Mouse (Mus musculus): ENCODE measurements around the gene Ago4. TPM values are rescaled to one million over a fixed set of nuclear protein-coding genes. Genes with fewer than 3 reads are reported as not detected.

The Ago4 gene
- 1.5 TPM in 2 replicates for polyA plus RNA-seq (2015; fragmentation: Nextera tagmentation; extraction: Ambion mirVana)

- under 1% methylated on average over 88 of the region's 120 CpGs for WGBS
- Histone ChIP-seq H3K4me1 (ENCODE audit: insufficient read depth, low read length) (0 out of 2 replicates have a peak, but pooled peaks cover 6% of the 10 kb centered on the region), H3K4me2 (replicated peaks; ENCODE audit: low read depth, low read length) (peak within 1 kb of the TSS; percentile 88), H3K9ac (replicated peaks; ENCODE audit: low read length) (peak within 1 kb of the TSS; percentile 74), H3K27me3 (ENCODE audit: insufficient read depth, low read length) (no peaks in the 10 kb centered on the region), H3K9me3 (ENCODE audit: low read length) (no peaks in the 10 kb centered on the region), H3K36me3 (ENCODE audit: insufficient read depth, low read length) (no peaks in the 10 kb centered on the region), H3K4me3 (ENCODE audit: low read length) (peak within 1 kb of the TSS; percentile 66), H3K27ac (ENCODE audit: low read length) (no peak within 1 kb of the TSS)
- peak; percentile 90 for ATAC-seq (ENCODE audit: low FRiP score, low TSS enrichment)
These were observed at the start of gene Ago4 for GRCm38 (mm10) chr4:126532827-126533728. Gene Ago4 (minus strand): TSS chr4:126533472.

DNA sequence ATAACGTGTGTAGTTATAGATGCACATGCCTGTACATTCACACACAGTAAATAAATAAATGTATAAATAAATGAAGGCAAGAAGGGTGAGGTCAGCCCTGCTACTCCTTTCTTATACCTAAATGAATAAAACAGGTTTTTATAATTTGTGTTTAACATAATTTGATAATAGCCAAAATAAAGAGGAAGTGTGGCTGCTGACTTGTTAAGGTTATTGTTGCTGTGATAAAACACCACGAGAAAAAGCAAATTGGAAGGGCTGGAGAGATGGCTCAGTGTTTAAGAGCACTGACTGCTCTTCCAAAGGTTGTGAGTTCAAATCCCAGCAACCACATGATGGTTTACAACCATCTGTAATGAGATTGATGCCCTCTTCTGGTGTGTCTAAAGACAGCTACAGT is 45.8 kb upstream of the Ago4 start:
- Histone ChIP-seq H3K36me3 (ENCODE audit: insufficient read depth, low read length) (peaks cover 67% of the 10 kb centered on the region), H3K9me3 (ENCODE audit: low read length) (peaks cover 4% of the 10 kb centered on the region; the same call in 1 of the 2 replicates)

GRCm38 (mm10) chr4:126577920-126578319 is 44.6 kb upstream of the Ago4 start:
- peaks cover 75% of the 10 kb centered on the region for H3K36me3 ChIP-seq (ENCODE audit: insufficient read depth, low read length)
- WGBS = 87% methylated on average over 3 of the region's 3 CpGs
- H3K27me3 ChIP-seq (ENCODE audit: insufficient read depth, low read length) = no peaks in the 10 kb centered on the region
- no peak overlapping the region for H3K4me2 ChIP-seq (replicated peaks; ENCODE audit: low read depth, low read length)
- ATAC-seq (ENCODE audit: low FRiP score, low TSS enrichment) = no peak
- H3K9ac ChIP-seq (replicated peaks; ENCODE audit: low read length) = no peak overlapping the region
- no peak overlapping the region for H3K4me3 ChIP-seq (ENCODE audit: low read length)
- peaks cover 4% of the 10 kb centered on the region; the same call in 1 of the 2 replicates for H3K9me3 ChIP-seq (ENCODE audit: low read length)
- H3K27ac ChIP-seq (ENCODE audit: low read length) = no peak overlapping the region
- H3K4me1 ChIP-seq (ENCODE audit: insufficient read depth, low read length) = no peaks in the 10 kb centered on the region

More for the DNA sequence above, 45.8 kb upstream of the Ago4 start:
- H3K27ac ChIP-seq (ENCODE audit: low read length) = no peak overlapping the region
- H3K4me2 ChIP-seq (replicated peaks; ENCODE audit: low read depth, low read length) = no peak overlapping the region
- H3K4me3 ChIP-seq (ENCODE audit: low read length) = no peak overlapping the region
- no peak for ATAC-seq (ENCODE audit: low FRiP score, low TSS enrichment)
- H3K9ac ChIP-seq (replicated peaks; ENCODE audit: low read length) = no peak overlapping the region
- WGBS = 85% methylated on average over 2 of the region's 2 CpGs
- H3K27me3 ChIP-seq (ENCODE audit: insufficient read depth, low read length) = no peaks in the 10 kb centered on the region
- no peaks in the 10 kb centered on the region for H3K4me1 ChIP-seq (ENCODE audit: insufficient read depth, low read length)

- no peak overlapping the region for H3K27ac ChIP-seq (ENCODE audit: low read length)
- no peak overlapping the region for H3K9ac ChIP-seq (replicated peaks; ENCODE audit: low read length)
- no peak overlapping the region for H3K4me2 ChIP-seq (replicated peaks; ENCODE audit: low read depth, low read length)
- no peaks in the 10 kb centered on the region for H3K4me1 ChIP-seq (ENCODE audit: insufficient read depth, low read length)
- WGBS = 93% methylated on average over 5 of the region's 5 CpGs
- no peak for ATAC-seq (ENCODE audit: low FRiP score, low TSS enrichment)
- H3K36me3 ChIP-seq (ENCODE audit: insufficient read depth, low read length) = peaks cover 79% of the 10 kb centered on the region
- H3K4me3 ChIP-seq (ENCODE audit: low read length) = no peak overlapping the region
- peaks cover 4% of the 10 kb centered on the region; the same call in 1 of the 2 replicates for H3K9me3 ChIP-seq (ENCODE audit: low read length)
- no peaks in the 10 kb centered on the region for H3K27me3 ChIP-seq (ENCODE audit: insufficient read depth, low read length)
These were observed 43.0 kb upstream of the Ago4 start for GRCm38 (mm10) chr4:126576281-126576680.

- peaks cover 56% of the 10 kb centered on the region for H3K36me3 ChIP-seq (ENCODE audit: insufficient read depth, low read length)
- 94% methylated on average over 3 of the region's 3 CpGs for WGBS
- no peak overlapping the region for H3K4me2 ChIP-seq (replicated peaks; ENCODE audit: low read depth, low read length)
- no peaks in the 10 kb centered on the region for H3K4me1 ChIP-seq (ENCODE audit: insufficient read depth, low read length)
- peaks cover 3% of the 10 kb centered on the region; the same call in 1 of the 2 replicates for H3K9me3 ChIP-seq (ENCODE audit: low read length)
- H3K4me3 ChIP-seq (ENCODE audit: low read length) = no peak overlapping the region
- no peak overlapping the region for H3K27ac ChIP-seq (ENCODE audit: low read length)
- no peak for ATAC-seq (ENCODE audit: low FRiP score, low TSS enrichment)
- H3K27me3 ChIP-seq (ENCODE audit: insufficient read depth, low read length) = no peaks in the 10 kb centered on the region
- H3K9ac ChIP-seq (replicated peaks; ENCODE audit: low read length) = no peak overlapping the region
These were observed 36.5 kb upstream of the Ago4 start for GRCm38 (mm10) chr4:126569783-126570182.

DNA sequence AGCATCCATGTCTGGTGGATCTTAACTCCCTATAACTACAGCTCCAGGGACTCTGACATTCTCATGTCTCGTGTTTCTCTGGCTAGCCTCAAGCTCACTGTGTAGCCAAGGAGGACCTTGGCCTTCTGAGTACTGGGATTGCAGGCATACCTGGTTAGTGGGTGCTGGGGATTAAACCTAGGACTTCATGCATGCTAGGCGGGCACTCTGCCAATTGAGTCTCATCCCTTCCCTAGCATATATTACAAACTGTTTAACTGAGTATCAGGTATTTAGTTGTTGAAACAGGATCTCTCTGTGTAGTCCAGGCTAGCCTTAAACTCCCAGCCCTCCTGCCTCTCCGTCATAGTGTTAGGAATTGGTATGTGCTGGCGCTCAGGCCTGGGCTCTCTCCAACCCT is 34.0 kb upstream of the Ago4 start:
- WGBS = 94% methylated on average over 4 of the region's 4 CpGs
- H3K36me3 ChIP-seq (ENCODE audit: insufficient read depth, low read length) = peaks cover 40% of the 10 kb centered on the region

DNA sequence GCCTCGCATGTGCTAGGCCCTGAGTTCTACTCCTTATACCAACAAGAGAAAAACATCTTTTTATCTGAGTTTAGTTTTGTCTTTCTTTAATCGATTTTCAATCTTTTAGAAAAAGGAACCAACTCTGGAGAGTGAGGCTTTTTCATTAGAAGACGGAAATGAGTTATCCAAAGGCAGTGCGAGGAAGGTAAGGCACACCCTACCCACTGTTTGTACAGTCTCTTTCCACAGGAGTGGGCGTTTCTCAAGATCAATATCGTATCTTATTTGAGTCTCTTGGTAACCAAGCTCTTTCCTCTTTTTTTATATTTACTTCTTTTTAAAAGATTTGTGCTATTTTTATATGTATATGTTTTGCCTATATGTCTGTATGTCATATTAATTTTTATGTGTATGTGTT is 30.5 kb upstream of the Ago4 start:
- no peak overlapping the region for H3K4me2 ChIP-seq (replicated peaks; ENCODE audit: low read depth, low read length)
- no peaks in the 10 kb centered on the region for H3K27me3 ChIP-seq (ENCODE audit: insufficient read depth, low read length)
- no peaks in the 10 kb centered on the region for H3K4me1 ChIP-seq (ENCODE audit: insufficient read depth, low read length)
- no peak overlapping the region for H3K27ac ChIP-seq (ENCODE audit: low read length)
- H3K9ac ChIP-seq (replicated peaks; ENCODE audit: low read length) = no peak overlapping the region
- ATAC-seq (ENCODE audit: low FRiP score, low TSS enrichment) = no peak
- WGBS = 87% methylated on average over 6 of the region's 6 CpGs
- H3K9me3 ChIP-seq (ENCODE audit: low read length) = no peaks in the 10 kb centered on the region
- H3K4me3 ChIP-seq (ENCODE audit: low read length) = no peak overlapping the region
- peaks cover 43% of the 10 kb centered on the region for H3K36me3 ChIP-seq (ENCODE audit: insufficient read depth, low read length)

More for the DNA sequence above, 34.0 kb upstream of the Ago4 start:
- no peak overlapping the region for H3K4me2 ChIP-seq (replicated peaks; ENCODE audit: low read depth, low read length)
- H3K9ac ChIP-seq (replicated peaks; ENCODE audit: low read length) = no peak overlapping the region
- H3K4me1 ChIP-seq (ENCODE audit: insufficient read depth, low read length) = no peaks in the 10 kb centered on the region
- no peaks in the 10 kb centered on the region for H3K9me3 ChIP-seq (ENCODE audit: low read length)
- H3K27me3 ChIP-seq (ENCODE audit: insufficient read depth, low read length) = no peaks in the 10 kb centered on the region
- H3K27ac ChIP-seq (ENCODE audit: low read length) = no peak overlapping the region
- H3K4me3 ChIP-seq (ENCODE audit: low read length) = no peak overlapping the region
- ATAC-seq (ENCODE audit: low FRiP score, low TSS enrichment) = no peak

GRCm38 (mm10) chr4:126556809-126557711 is 23.8 kb upstream of the Ago4 start, which contains the start of gene Clspn:
Gene Clspn (plus strand): TSS chr4:126556935.
- Histone ChIP-seq H3K27me3 (ENCODE audit: insufficient read depth, low read length) (no peaks in the 10 kb centered on the region), H3K36me3 (ENCODE audit: insufficient read depth, low read length) (peaks cover 9% of the 10 kb centered on the region), H3K4me2 (replicated peaks; ENCODE audit: low read depth, low read length) (peak within 1 kb of the TSS; percentile 73), H3K9ac (replicated peaks; ENCODE audit: low read length) (peak within 1 kb of the TSS; percentile 77), H3K27ac (ENCODE audit: low read length) (peak within 1 kb of the TSS; percentile 32), H3K4me3 (ENCODE audit: low read length) (peak within 1 kb of the TSS; percentile 79), H3K9me3 (ENCODE audit: low read length) (no peaks in the 10 kb centered on the region), H3K4me1 (ENCODE audit: insufficient read depth, low read length) (0 out of 2 replicates have a peak, but pooled peaks cover 8% of the 10 kb centered on the region)
- ATAC-seq (ENCODE audit: low FRiP score, low TSS enrichment) = peak; percentile 98
- under 1% methylated on average over 54 of the region's 54 CpGs for WGBS

DNA sequence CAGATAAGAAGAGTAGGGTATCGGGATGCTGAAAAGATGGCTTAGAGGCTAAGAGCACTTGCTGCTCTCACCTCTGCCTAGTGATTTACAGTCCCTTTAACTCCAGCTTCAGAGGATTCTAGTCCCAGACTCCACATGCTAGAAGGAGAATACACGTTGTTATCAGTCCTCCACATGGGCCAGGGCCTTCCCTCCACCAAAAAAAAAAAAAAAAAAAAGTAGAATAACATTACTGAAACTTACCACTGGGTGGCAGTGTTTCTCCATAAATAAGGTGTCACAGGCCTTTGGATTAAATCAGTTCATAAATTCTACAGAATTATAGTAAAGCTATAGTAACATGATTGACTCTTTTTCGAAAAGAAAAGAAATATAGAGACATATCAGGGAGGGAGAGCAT is 21.2 kb upstream of the Ago4 start:
- Histone ChIP-seq H3K36me3 (ENCODE audit: insufficient read depth, low read length) (no peaks in the 10 kb centered on the region), H3K4me1 (ENCODE audit: insufficient read depth, low read length) (0 out of 2 replicates have a peak, but pooled peaks cover 8% of the 10 kb centered on the region), H3K9ac (replicated peaks; ENCODE audit: low read length) (no peak overlapping the region), H3K27me3 (ENCODE audit: insufficient read depth, low read length) (no peaks in the 10 kb centered on the region), H3K9me3 (ENCODE audit: low read length) (peaks cover under 1% of the 10 kb centered on the region; the same call in 1 of the 2 replicates), H3K4me2 (replicated peaks; ENCODE audit: low read depth, low read length) (no peak overlapping the region), H3K4me3 (ENCODE audit: low read length) (no peak overlapping the region), H3K27ac (ENCODE audit: low read length) (no peak overlapping the region)
- WGBS = 29% methylated on average over 3 of the region's 3 CpGs
- no peak for ATAC-seq (ENCODE audit: low FRiP score, low TSS enrichment)

Measured in kidney, embryonic 16.5 days (tissue).